In the genomic region with DNA sequence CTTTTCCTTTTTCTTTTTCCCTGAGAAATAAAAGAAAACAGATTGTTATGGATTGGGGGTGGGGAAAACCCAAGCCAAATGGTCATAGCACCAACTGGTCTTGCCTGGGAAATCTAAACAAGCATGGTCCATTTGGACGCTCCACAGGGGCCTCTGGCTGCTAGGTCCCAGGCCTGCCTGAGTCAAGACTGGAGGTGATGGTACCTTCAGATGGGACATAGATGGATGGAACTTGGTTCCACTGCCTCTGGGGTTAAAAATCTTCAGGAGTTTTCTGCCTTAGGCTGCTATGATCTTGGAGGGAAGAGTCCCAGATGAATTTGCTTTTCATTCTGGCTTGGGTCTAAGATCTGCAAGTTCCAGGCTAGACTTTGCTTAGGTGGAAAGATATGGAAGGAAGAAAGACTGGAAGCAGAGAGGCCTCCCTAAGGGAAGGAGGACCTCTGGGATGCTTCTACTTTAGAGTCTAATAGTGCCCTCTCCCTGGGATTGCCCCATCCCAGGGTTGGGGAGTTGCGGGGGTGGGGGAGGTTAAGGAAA, we compare ENCODE assay signal across 11 mouse cellular contexts. TPM values are rescaled to one million over a fixed set of nuclear protein-coding genes. Genes with fewer than 3 reads are reported as not detected.
DNase-seq lines count a peak whose midpoint lies in the region; ATAC-seq and TF ChIP-seq lines count a peak whose summit lies in the region.
"Had no signal": no experiment of that assay in that cellular context is flagged by ENCODE, and none has a peak within 500 bp of the region (broad histone marks: within the 10 kb centered on the region; RNA-seq: fewer than 3 reads in every experiment).

No protein-coding gene starts in this region.

- H3K36me3 ChIP-seq in hindbrain, embryonic 10.5 days: peaks cover 5% of the 10 kb centered on the region; the same call in 1 of the 2 replicates
- no peaks in the 10 kb centered on the region for H3K36me3 ChIP-seq in kidney, adult 2 months (ENCODE audit: control insufficient read depth, insufficient read depth, low read length)
- peaks cover 27% of the 10 kb centered on the region for H3K36me3 ChIP-seq in neural tube, embryonic 14.5 days (ENCODE audit: control insufficient read depth, insufficient read depth, low read length)
- H3K36me3 ChIP-seq: liver, embryonic 13.5 days; midbrain, embryonic 13.5 days had no signal

- peak overlapping the region; percentile 100 for H3K9ac ChIP-seq in neural tube, embryonic 14.5 days (replicated peaks; ENCODE audit: low read depth, low read length)
- H3K9ac ChIP-seq: liver, embryonic 13.5 days; midbrain, embryonic 13.5 days had no signal

- H3K4me3 ChIP-seq in hindbrain, embryonic 10.5 days: peak overlapping the region; percentile 50
- H3K4me3 ChIP-seq in kidney, adult 2 months (ENCODE audit: insufficient read depth, low read depth, low read length): no peak overlapping the region
- peak overlapping the region; percentile 59 for H3K4me3 ChIP-seq in neural tube, embryonic 14.5 days (ENCODE audit: low read depth, low read length)
- H3K4me3 ChIP-seq: liver, embryonic 13.5 days; midbrain, embryonic 13.5 days had no signal

- TF ChIP-seq POLR2A in kidney, adult 2 months (IDR thresholded peaks at IDR 0.05; ENCODE audit: low read depth, low read length): no peak

- WGBS in hindbrain, embryonic 10.5 days: 7% methylated on average over 2 of the region's 2 CpGs
- 53% methylated on average over 2 of the region's 2 CpGs for WGBS in kidney, adult 2 months
- WGBS in neural tube, embryonic 14.5 days: 18% methylated on average over 2 of the region's 2 CpGs

- TF ChIP-seq CTCF in kidney, adult 2 months (conservative IDR thresholded peaks at IDR 0.05; ENCODE audit: insufficient read depth, insufficient read length, low read depth, low read length): no peak

- H3K27me3 ChIP-seq in hindbrain, embryonic 10.5 days (ENCODE audit: insufficient read depth, poor library complexity, severe bottlenecking): peaks cover 100% of the 10 kb centered on the region
- no peaks in the 10 kb centered on the region for H3K27me3 ChIP-seq in kidney, adult 2 months (replicated peaks; ENCODE audit: control insufficient read depth, insufficient read depth, low read length)
- no peaks in the 10 kb centered on the region for H3K27me3 ChIP-seq in neural tube, embryonic 14.5 days (ENCODE audit: control insufficient read depth, insufficient read depth, low read length)

- H3K9me3 ChIP-seq in hindbrain, embryonic 10.5 days: no peaks in the 10 kb centered on the region
- no peaks in the 10 kb centered on the region for H3K9me3 ChIP-seq in neural tube, embryonic 14.5 days (ENCODE audit: control insufficient read depth, low read length)
- H3K9me3 ChIP-seq: liver, embryonic 13.5 days; midbrain, embryonic 13.5 days had no signal

- H3K27ac ChIP-seq in hindbrain, embryonic 10.5 days: peak overlapping the region; percentile 86
- H3K27ac ChIP-seq in kidney, adult 2 months (ENCODE audit: insufficient read depth, low read depth, low read length): peak overlapping the region; percentile 68
- H3K27ac ChIP-seq in neural tube, embryonic 14.5 days (ENCODE audit: low read depth, low read length): peak overlapping the region; percentile 100
- H3K27ac ChIP-seq: midbrain, embryonic 13.5 days had no signal

- ATAC-seq in neural tube, embryonic 14.5 days (ENCODE audit: low read depth): no peak
- ATAC-seq: forebrain, embryonic 14.5 days; midbrain, embryonic 13.5 days had no signal

- peaks cover 34% of the 10 kb centered on the region for H3K4me1 ChIP-seq in hindbrain, embryonic 10.5 days (replicated peaks)
- H3K4me1 ChIP-seq in kidney, adult 2 months (ENCODE audit: control insufficient read depth, insufficient read depth, low read length): peaks cover 28% of the 10 kb centered on the region
- peaks cover 83% of the 10 kb centered on the region for H3K4me1 ChIP-seq in neural tube, embryonic 14.5 days (ENCODE audit: control insufficient read depth, insufficient read depth, low read length)

- DNase-seq in kidney, adult 11 months: peak; percentile 12
- DNase-seq in kidney, postnatal 25 days: no peak
- peak; percentile 25 for DNase-seq in hindbrain, embryonic 10.5 days (ENCODE audit: low spot score)
- peak; percentile 38 for DNase-seq in kidney, adult 2 months
- DNase-seq in layer of hippocampus, adult 11-12 months (ENCODE audit: low spot score): no peak
- DNase-seq in spleen, postnatal 14 days (ENCODE audit: low spot score in 2 of 2): no peak
- DNase-seq in urinary bladder, postnatal 25 days (ENCODE audit: low spot score): no peak
- DNase-seq: liver, embryonic 13.5 days had no signal

- peak overlapping the region; percentile 100 for H3K4me2 ChIP-seq in neural tube, embryonic 14.5 days (ENCODE audit: low read depth, low read length)
- H3K4me2 ChIP-seq: liver, embryonic 13.5 days; midbrain, embryonic 13.5 days had no signal

RNA-seq across cellular contexts. Expression of gene Hoxb2, which starts 7.0 kb away (rescaled TPM):
- polyA plus RNA-seq in hindbrain, embryonic 10.5 days (2016; fragmentation: Nextera tagmentation; extraction: Ambion mirVana): 30.1 and 49.6 TPM in 2 replicates
- 22.8 and 28.4 TPM in 2 replicates for polyA plus RNA-seq in kidney, adult 2 months (2012; rRNA removed)
- polyA plus RNA-seq in neural tube, embryonic 14.5 days (2014; fragmentation: Nextera tagmentation; extraction: Ambion mirVana): 45.2 and 48.5 TPM in 2 replicates
- polyA plus RNA-seq: forebrain, embryonic 14.5 days had no signal

RNA-seq across cellular contexts. Expression of gene Hoxb3, which starts 20.1 kb away (rescaled TPM):
- 5.3 and 9.6 TPM in 2 replicates for polyA plus RNA-seq in hindbrain, embryonic 10.5 days (2016; fragmentation: Nextera tagmentation; extraction: Ambion mirVana)
- 10.1 and 14.1 TPM in 2 replicates for polyA plus RNA-seq in kidney, adult 2 months (2012; rRNA removed)
- polyA plus RNA-seq in neural tube, embryonic 14.5 days (2014; fragmentation: Nextera tagmentation; extraction: Ambion mirVana): 13.5 and 13.9 TPM in 2 replicates
- polyA plus RNA-seq: forebrain, embryonic 14.5 days had no signal

RNA-seq across cellular contexts. Expression of gene Hoxb1, which starts 22.3 kb away (rescaled TPM):
- polyA plus RNA-seq in hindbrain, embryonic 10.5 days (2016; fragmentation: Nextera tagmentation; extraction: Ambion mirVana): 15.4 and 22.7 TPM in 2 replicates
- not detected in 2 replicates for polyA plus RNA-seq in kidney, adult 2 months (2012; rRNA removed)
- 0.62 and 0.96 TPM in 2 replicates for polyA plus RNA-seq in neural tube, embryonic 14.5 days (2014; fragmentation: Nextera tagmentation; extraction: Ambion mirVana)
- polyA plus RNA-seq: forebrain, embryonic 14.5 days; midbrain, embryonic 13.5 days had no signal

RNA-seq across cellular contexts. Expression of gene Hoxb4, which starts 25.2 kb away (rescaled TPM):
- 0.47 and 3.1 TPM in 2 replicates for polyA plus RNA-seq in hindbrain, embryonic 10.5 days (2016; fragmentation: Nextera tagmentation; extraction: Ambion mirVana)
- polyA plus RNA-seq in kidney, adult 2 months (2012; rRNA removed): 12.6 and 14.6 TPM in 2 replicates
- 3.4 and 4.1 TPM in 2 replicates for polyA plus RNA-seq in neural tube, embryonic 14.5 days (2014; fragmentation: Nextera tagmentation; extraction: Ambion mirVana)
- polyA plus RNA-seq: forebrain, embryonic 14.5 days; midbrain, embryonic 13.5 days had no signal

RNA-seq across cellular contexts. Expression of gene Hoxb5, which starts 40.1 kb away (rescaled TPM):
- 0.14 and 6.3 TPM in 2 replicates for polyA plus RNA-seq in hindbrain, embryonic 10.5 days (2016; fragmentation: Nextera tagmentation; extraction: Ambion mirVana)
- polyA plus RNA-seq in kidney, adult 2 months (2012; rRNA removed): 7.7 and 8.4 TPM in 2 replicates
- polyA plus RNA-seq in neural tube, embryonic 14.5 days (2014; fragmentation: Nextera tagmentation; extraction: Ambion mirVana): 49.1 and 52.4 TPM in 2 replicates
- polyA plus RNA-seq: forebrain, embryonic 14.5 days had no signal

Comparison
In these comparisons a context has a peak if more than half of its experiments do, and no peak if none do; other contexts are left out.
1. DNase-seq: peak in kidney, adult 11 months (single experiment), hindbrain, embryonic 10.5 days (single experiment) and kidney, adult 2 months (single experiment); none in kidney, postnatal 25 days (0 of 2), layer of hippocampus, adult 11-12 months (single experiment), spleen, postnatal 14 days (0 of 2) and urinary bladder, postnatal 25 days (single experiment).
2. Peak in every context shown above with its lines, with median percentiles within 50 percentile points of each other: H3K27ac ChIP-seq.